Mouse (Mus musculus): ENCODE results near the gene Scd4.

DNA sequence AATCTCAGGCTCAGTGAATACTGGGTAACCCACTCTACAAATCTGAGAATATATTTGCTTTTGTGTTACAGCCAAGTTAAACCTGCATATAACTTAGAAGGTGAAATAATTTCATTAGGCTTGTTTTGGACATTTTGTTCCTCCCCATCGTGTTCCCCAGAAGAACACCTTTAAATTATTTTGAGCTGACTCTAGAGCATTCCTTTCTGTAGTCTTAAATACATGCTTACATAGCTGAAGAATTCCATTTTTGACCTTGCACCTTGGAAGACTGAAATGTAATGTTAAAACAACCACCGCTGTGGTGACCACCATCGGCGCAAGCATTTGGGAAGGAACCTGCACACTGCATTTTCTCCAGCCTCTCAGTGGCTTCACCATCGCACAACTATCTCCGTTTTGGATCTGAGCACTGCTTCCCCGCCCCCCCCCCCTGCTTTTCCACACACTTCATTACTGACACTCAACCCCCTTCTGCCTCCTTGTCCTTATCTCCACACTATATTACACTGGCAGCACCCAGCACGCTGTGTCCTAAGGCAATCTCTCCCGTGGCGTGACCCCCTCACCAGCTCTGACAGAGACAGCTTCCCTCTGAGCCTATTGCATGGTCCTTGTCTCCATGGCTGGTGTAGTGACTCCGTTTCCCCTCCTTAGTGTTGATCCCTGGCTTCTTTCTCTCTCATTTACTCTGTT is 45.3 kb upstream of the Scd4 start:
- no peak for TF ChIP-seq POLR2A (IDR thresholded peaks at IDR 0.05; ENCODE audit: control insufficient read depth, extremely low read depth, insufficient read depth, low read length, poor library complexity)
- TF ChIP-seq CTCF (IDR thresholded peaks at IDR 0.05; ENCODE audit: borderline replicate concordance, control insufficient read depth, extremely low read depth, insufficient read depth, low read length, poor library complexity), result no peak
